Comparison of ENCODE assay signal across 14 mouse cellular contexts in the genomic region with DNA sequence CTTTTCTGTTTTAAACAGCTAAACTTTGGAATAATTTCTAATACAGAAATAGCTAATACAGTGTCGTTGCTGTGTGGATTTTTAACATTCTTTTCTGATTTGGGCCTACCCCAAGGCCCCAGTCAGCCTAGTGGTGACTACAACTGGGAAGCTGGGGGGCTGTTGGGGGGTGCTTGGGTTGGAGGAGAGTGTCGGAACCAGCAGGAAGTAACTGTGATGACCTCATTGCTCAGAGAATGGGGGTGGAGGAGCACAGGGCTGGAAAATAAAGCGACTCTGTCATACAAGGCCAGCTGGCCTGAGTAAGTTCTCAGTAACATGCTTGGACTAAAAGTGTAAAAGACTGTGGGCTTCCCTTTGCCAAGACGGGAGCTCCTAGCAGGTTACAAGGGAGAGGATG. TPM values are rescaled to one million over a fixed set of nuclear protein-coding genes. Genes with fewer than 3 reads are reported as not detected.
A peak's percentile ranks its signal among the peaks of the same experiment; 100 is the strongest.
DNase-seq lines count a peak whose midpoint lies in the region; ATAC-seq and TF ChIP-seq lines count a peak whose summit lies in the region.
"Had no signal": no experiment of that assay in that cellular context is flagged by ENCODE, and none has a peak within 500 bp of the region (broad histone marks: within the 10 kb centered on the region; RNA-seq: fewer than 3 reads in every experiment).

No protein-coding gene starts in this region.

- H3K36me3 ChIP-seq in midbrain, embryonic 11.5 days (ENCODE audit: control insufficient read depth, insufficient read depth, low read length): no peaks in the 10 kb centered on the region
- H3K36me3 ChIP-seq in midbrain, embryonic 10.5 days: peaks cover 23% of the 10 kb centered on the region
- H3K36me3 ChIP-seq in stomach, postnatal 0 days (ENCODE audit: control insufficient read depth, insufficient read depth, low read length): no peaks in the 10 kb centered on the region
- H3K36me3 ChIP-seq in intestine, postnatal 0 days (ENCODE audit: control insufficient read depth, insufficient read depth): 0 out of 2 replicates have a peak, but pooled peaks cover 4% of the 10 kb centered on the region
- H3K36me3 ChIP-seq: midbrain, embryonic 12.5 days had no signal

- WGBS in midbrain, embryonic 11.5 days: 75% methylated on average over 4 of the region's 4 CpGs
- WGBS in midbrain, embryonic 10.5 days: 74% methylated on average over 4 of the region's 4 CpGs
- 43% methylated on average over 4 of the region's 4 CpGs for WGBS in stomach, postnatal 0 days
- WGBS in intestine, postnatal 0 days: 54% methylated on average over 4 of the region's 4 CpGs

- TF ChIP-seq CTCF in stomach, postnatal 0 days (IDR thresholded peaks at IDR 0.05; ENCODE audit: low read depth): no peak
- TF ChIP-seq CTCF in intestine, postnatal 0 days (IDR thresholded peaks at IDR 0.05; ENCODE audit: low read depth): no peak

- no peaks in the 10 kb centered on the region for H3K4me1 ChIP-seq in midbrain, embryonic 11.5 days (ENCODE audit: control insufficient read depth, insufficient read depth, low read length)
- H3K4me1 ChIP-seq in midbrain, embryonic 10.5 days: peaks cover 3% of the 10 kb centered on the region
- no peaks in the 10 kb centered on the region for H3K4me1 ChIP-seq in stomach, postnatal 0 days (replicated peaks; ENCODE audit: control insufficient read depth, insufficient read depth)
- no peaks in the 10 kb centered on the region for H3K4me1 ChIP-seq in intestine, postnatal 0 days (replicated peaks; ENCODE audit: control insufficient read depth, insufficient read depth, low read length)

- no peak overlapping the region for H3K4me2 ChIP-seq in midbrain, embryonic 11.5 days
- H3K4me2 ChIP-seq in stomach, postnatal 0 days (replicated peaks; ENCODE audit: low read depth): no peak overlapping the region
- no peak overlapping the region for H3K4me2 ChIP-seq in intestine, postnatal 0 days (replicated peaks; ENCODE audit: low read depth)
- H3K4me2 ChIP-seq: embryonic facial prominence, embryonic 12.5 days; liver, embryonic 13.5 days; midbrain, embryonic 12.5 days; neural tube, embryonic 15.5 days had no signal

- intact Hi-C loops in heart, postnatal 10 days (cut with DNase I): no loop called here

- H3K4me3 ChIP-seq in midbrain, embryonic 11.5 days (ENCODE audit: low read depth, low read length): no peak overlapping the region
- H3K4me3 ChIP-seq in midbrain, embryonic 10.5 days: no peak overlapping the region
- H3K4me3 ChIP-seq in stomach, postnatal 0 days (ENCODE audit: low read depth, low read length): no peak overlapping the region
- no peak overlapping the region for H3K4me3 ChIP-seq in intestine, postnatal 0 days (ENCODE audit: low read depth, low read length)
- H3K4me3 ChIP-seq: embryonic facial prominence, embryonic 12.5 days; liver, embryonic 13.5 days; midbrain, embryonic 12.5 days; neural tube, embryonic 15.5 days had no signal

- H3K9ac ChIP-seq in midbrain, embryonic 11.5 days (ENCODE audit: low read length): no peak overlapping the region
- no peak overlapping the region for H3K9ac ChIP-seq in stomach, postnatal 0 days (ENCODE audit: low read length)
- no peak overlapping the region for H3K9ac ChIP-seq in intestine, postnatal 0 days (ENCODE audit: low read depth, low read length)
- H3K9ac ChIP-seq: embryonic facial prominence, embryonic 12.5 days; liver, embryonic 13.5 days; midbrain, embryonic 12.5 days; neural tube, embryonic 15.5 days had no signal

- no peaks in the 10 kb centered on the region for H3K27me3 ChIP-seq in midbrain, embryonic 11.5 days (ENCODE audit: control insufficient read depth, insufficient read depth, low read length)
- no peaks in the 10 kb centered on the region for H3K27me3 ChIP-seq in midbrain, embryonic 10.5 days (ENCODE audit: low read depth, poor library complexity, severe bottlenecking)
- no peaks in the 10 kb centered on the region for H3K27me3 ChIP-seq in stomach, postnatal 0 days (ENCODE audit: control insufficient read depth, insufficient read depth, low read length)
- H3K27me3 ChIP-seq in intestine, postnatal 0 days (replicated peaks; ENCODE audit: control insufficient read depth, insufficient read depth, low read length): no peaks in the 10 kb centered on the region
- H3K27me3 ChIP-seq: embryonic facial prominence, embryonic 12.5 days; liver, embryonic 13.5 days; neural tube, embryonic 15.5 days had no signal

- TF ChIP-seq EP300 in stomach, postnatal 0 days (optimal IDR thresholded peaks at IDR 0.05): no peak

- ATAC-seq in midbrain, embryonic 11.5 days (ENCODE audit: low FRiP score): no peak
- no peak for ATAC-seq in stomach, postnatal 0 days (ENCODE audit: low FRiP score, low TSS enrichment)
- ATAC-seq in intestine, postnatal 0 days: no peak

- no peak overlapping the region for H3K27ac ChIP-seq in midbrain, embryonic 11.5 days (ENCODE audit: low read depth, low read length)
- no peak overlapping the region for H3K27ac ChIP-seq in midbrain, embryonic 10.5 days (replicated peaks)
- H3K27ac ChIP-seq in stomach, postnatal 0 days (replicated peaks): 0 out of 2 replicates have a peak overlapping the region, but pooled peaks have one; percentile 6
- H3K27ac ChIP-seq in intestine, postnatal 0 days (ENCODE audit: low read depth, low read length): no peak overlapping the region
- H3K27ac ChIP-seq: embryonic facial prominence, embryonic 12.5 days; liver, embryonic 13.5 days; midbrain, embryonic 12.5 days; neural tube, embryonic 15.5 days had no signal

- H3K9me3 ChIP-seq in midbrain, embryonic 11.5 days (ENCODE audit: control insufficient read depth, low read length): no peaks in the 10 kb centered on the region
- no peaks in the 10 kb centered on the region for H3K9me3 ChIP-seq in midbrain, embryonic 10.5 days (replicated peaks)
- H3K9me3 ChIP-seq in stomach, postnatal 0 days (ENCODE audit: control insufficient read depth, low read length): no peaks in the 10 kb centered on the region
- no peaks in the 10 kb centered on the region for H3K9me3 ChIP-seq in intestine, postnatal 0 days (ENCODE audit: control insufficient read depth)
- H3K9me3 ChIP-seq: embryonic facial prominence, embryonic 12.5 days; G1E; liver, embryonic 13.5 days; midbrain, embryonic 12.5 days; neural tube, embryonic 15.5 days had no signal

- peak; percentile 21 to 27 for DNase-seq in cerebellum, postnatal 10 days
- no peak for DNase-seq in cerebellum, adult 9-10 months
- peak; percentile 67 for DNase-seq in midbrain, embryonic 11.5 days (ENCODE audit: low spot score, missing footprints)
- no peak for DNase-seq in midbrain, embryonic 10.5 days (ENCODE audit: low spot score)
- DNase-seq in heart, postnatal 10 days: peak; percentile 53
- DNase-seq in stomach, postnatal 0 days (ENCODE audit: low spot score): no peak
- DNase-seq in cerebellum, postnatal 36 days: no peak
- DNase-seq: cerebellum, adult 18-20 months; liver, embryonic 13.5 days had no signal

RNA-seq across cellular contexts. Expression of gene Ccnq, which starts 6.1 kb away (rescaled TPM):
- polyA plus RNA-seq in midbrain, embryonic 11.5 days (2014; fragmentation: Nextera tagmentation; extraction: Ambion mirVana): 42.1 and 42.2 TPM in 2 replicates
- 39.5 and 40.5 TPM in 2 replicates for polyA plus RNA-seq in midbrain, embryonic 10.5 days (2016; fragmentation: Nextera tagmentation; extraction: Ambion mirVana)
- total RNA-seq in heart, postnatal 10 days (2021): 10 to 100 TPM; 18.0 to 18.4 TPM
- polyA plus RNA-seq in stomach, postnatal 0 days (2015; fragmentation: Nextera tagmentation; extraction: Ambion mirVana): 30.4 and 31.8 TPM in 2 replicates
- polyA plus RNA-seq in intestine, postnatal 0 days (2015; fragmentation: Nextera tagmentation; extraction: Ambion mirVana): 32.0 and 33.4 TPM in 2 replicates

RNA-seq across cellular contexts. Expression of gene Nlk, which starts 48.3 kb away (rescaled TPM):
- polyA plus RNA-seq in midbrain, embryonic 11.5 days (2014; fragmentation: Nextera tagmentation; extraction: Ambion mirVana): 25.8 and 36.9 TPM in 2 replicates
- 18.5 and 21.1 TPM in 2 replicates for polyA plus RNA-seq in midbrain, embryonic 10.5 days (2016; fragmentation: Nextera tagmentation; extraction: Ambion mirVana)
- total RNA-seq in heart, postnatal 10 days (2021): 10 to 100 TPM; 17.2 to 18.5 TPM
- polyA plus RNA-seq in stomach, postnatal 0 days (2015; fragmentation: Nextera tagmentation; extraction: Ambion mirVana): 9.5 and 9.9 TPM in 2 replicates
- 14.2 and 15.7 TPM in 2 replicates for polyA plus RNA-seq in intestine, postnatal 0 days (2015; fragmentation: Nextera tagmentation; extraction: Ambion mirVana)

Comparison
In these comparisons a context has a peak if more than half of its experiments do, and no peak if none do; other contexts are left out.
1. DNase-seq: peak in cerebellum, postnatal 10 days (2 of 2), midbrain, embryonic 11.5 days (single experiment) and heart, postnatal 10 days (2 of 2); none in cerebellum, adult 9-10 months (single experiment), midbrain, embryonic 10.5 days (single experiment), stomach, postnatal 0 days (single experiment) and cerebellum, postnatal 36 days (0 of 2).